Mouse (Mus musculus) embryonic facial prominence, embryonic 12.5 days (tissue): ENCODE measurements around the gene Htr3b. TPM values are rescaled to one million over a fixed set of nuclear protein-coding genes. Genes with fewer than 3 reads are reported as not detected.

Experiments
- ATAC-seq: fragments of 200-750 bp; cut with Nextera tagmentation; 2 replicates; pipeline ENCODE4 v1.8.0; 2017; ENCODE audit not compliant: insufficient number of reproducible peaks, insufficient read depth, low FRiP score, low TSS enrichment
- H3K27ac ChIP-seq: fragments of 300-500 bp; sonication (generic); 2 replicates; pipeline ENCODE4 v1.5.1; 2016; ENCODE audit warnings: mild to moderate bottlenecking
- H3K27me3 ChIP-seq: fragments of 300-500 bp; sonication (generic); 2 replicates; pipeline ENCODE4 v1.6.1; 2016; ENCODE audit warnings: mild to moderate bottlenecking, moderate library complexity
- H3K36me3 ChIP-seq: fragments of 300-500 bp; sonication (generic); 2 replicates; pipeline ENCODE4 v1.6.1; 2016; ENCODE audit warnings: mild to moderate bottlenecking
- H3K4me1 ChIP-seq: fragments of 300-500 bp; sonication (generic); 2 replicates; pipeline ENCODE4 v1.6.1; 2016
- H3K4me2 ChIP-seq: fragments of 300-500 bp; sonication (generic); replicated peaks from 2 replicates; pipeline ENCODE4 v1.6.1; 2016; ENCODE audit warnings: mild to moderate bottlenecking, moderate library complexity
- H3K4me3 ChIP-seq: fragments of 300-500 bp; sonication (generic); 2 replicates; pipeline ENCODE4 v1.5.1; 2016; ENCODE audit warnings: mild to moderate bottlenecking
- H3K9ac ChIP-seq: fragments of 300-500 bp; sonication (generic); 2 replicates; pipeline ENCODE4 v1.6.1; 2016; ENCODE audit warnings: mild to moderate bottlenecking, moderate library complexity
- H3K9me3 ChIP-seq: fragments of 300-500 bp; sonication (generic); 2 replicates; pipeline ENCODE4 v1.6.1; 2016; ENCODE audit warnings: mild to moderate bottlenecking, moderate library complexity
- WGBS: fragments of 180-500 bp; shearing (Covaris S2); methylation state at CpG from one replicate; pipeline ENCODE4 v1.1.7; 2016; 5-methylcytosine and 5-hydroxymethylcytosine counted together
- polyA plus RNA-seq: library from polyadenylated mRNA; unstranded; fragments of >200 nt; fragmentation: Nextera tagmentation; extraction: Ambion mirVana; gene quantifications from 2 replicates; pipeline ENCODE4 v1.2.1, GENCODE M21; 2016

Htr3b gene
- polyA plus RNA-seq, 1 experiment from 2014 or later = 0.51 TPM

GRCm38 (mm10) chr9:48981827-48982226, 17.0 kb upstream of the Htr3b start:
- H3K4me2 ChIP-seq = no peak overlapping the region
- no peaks in the 10 kb centered on the region for H3K9me3 ChIP-seq
- no peaks in the 10 kb centered on the region for H3K27me3 ChIP-seq
- no peak overlapping the region for H3K9ac ChIP-seq
- no peak for ATAC-seq
- no peak overlapping the region for H3K4me3 ChIP-seq
- no peaks in the 10 kb centered on the region for H3K36me3 ChIP-seq
- H3K27ac ChIP-seq = no peak overlapping the region
- H3K4me1 ChIP-seq = peaks cover 7% of the 10 kb centered on the region; the same call in 1 of the 2 replicates

DNA sequence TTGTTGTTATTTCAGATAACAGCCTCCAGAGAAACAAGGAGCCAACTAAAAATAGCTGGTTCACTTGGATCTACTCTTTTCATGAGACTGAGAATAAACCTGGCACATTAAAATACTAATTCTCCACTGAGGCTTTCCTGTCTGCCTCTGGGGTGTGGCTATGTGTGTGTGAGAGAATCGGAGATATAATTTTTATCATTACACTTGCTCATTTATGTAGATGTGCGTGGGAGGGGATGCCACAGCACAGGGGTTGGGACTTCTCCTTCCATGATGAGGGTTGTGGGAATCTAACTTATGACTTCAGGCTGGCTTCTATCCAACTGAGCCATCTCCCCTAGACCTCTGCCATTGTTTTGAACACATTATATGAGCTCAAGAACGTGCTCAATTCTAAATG, 16.0 kb upstream of the Htr3b start:
- Histone ChIP-seq H3K27ac (no peak overlapping the region), H3K9ac (no peak overlapping the region), H3K4me3 (no peak overlapping the region), H3K27me3 (no peaks in the 10 kb centered on the region), H3K4me1 (peaks cover 5% of the 10 kb centered on the region; the same call in 1 of the 2 replicates), H3K4me2 (no peak overlapping the region), H3K9me3 (no peaks in the 10 kb centered on the region), H3K36me3 (no peaks in the 10 kb centered on the region)
- ATAC-seq = no peak
- WGBS = 80% methylated on average over 3 of the region's 3 CpGs

- no peaks in the 10 kb centered on the region for H3K9me3 ChIP-seq
- H3K4me3 ChIP-seq = no peak overlapping the region
- H3K36me3 ChIP-seq = no peaks in the 10 kb centered on the region
- H3K9ac ChIP-seq = no peak overlapping the region
- H3K4me2 ChIP-seq = no peak overlapping the region
- no peaks in the 10 kb centered on the region for H3K27me3 ChIP-seq
- peaks cover 5% of the 10 kb centered on the region; the same call in 1 of the 2 replicates for H3K4me1 ChIP-seq
- no peak overlapping the region for H3K27ac ChIP-seq
- no peak for ATAC-seq
- WGBS = 85% methylated on average over 5 of the region's 5 CpGs
Observed at GRCm38 (mm10) chr9:48980371-48980770, 15.6 kb upstream of the Htr3b start.

GRCm38 (mm10) chr9:48976661-48977355, 12.0 kb upstream of the Htr3b start:
- no peaks in the 10 kb centered on the region for H3K36me3 ChIP-seq
- no peaks in the 10 kb centered on the region for H3K9me3 ChIP-seq
- H3K27me3 ChIP-seq = no peaks in the 10 kb centered on the region
- no peak for ATAC-seq
- no peak overlapping the region for H3K4me3 ChIP-seq
- H3K9ac ChIP-seq = no peak overlapping the region
- no peak overlapping the region for H3K27ac ChIP-seq
- H3K4me2 ChIP-seq = no peak overlapping the region
- no peaks in the 10 kb centered on the region for H3K4me1 ChIP-seq
- WGBS = 79% methylated on average over 6 of the region's 6 CpGs

DNA sequence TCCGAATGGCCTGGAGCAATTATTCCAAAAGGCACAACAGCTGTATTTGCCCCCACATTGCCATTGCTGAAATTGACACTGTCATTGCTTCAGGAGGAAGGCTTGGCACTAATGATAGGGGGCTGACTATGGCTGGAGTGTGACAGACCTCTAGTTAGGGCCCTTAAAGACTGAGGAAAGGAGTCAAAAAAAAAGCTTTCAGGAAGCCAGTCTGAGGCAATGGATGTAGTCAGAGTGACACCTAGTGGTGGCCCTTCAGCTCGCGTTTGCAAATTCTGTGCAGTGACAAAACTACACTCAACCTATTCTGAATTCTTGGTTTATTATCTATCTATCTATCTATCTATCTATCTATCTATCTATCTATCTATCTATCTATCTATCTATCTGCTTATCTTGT, 7.7 kb upstream of the Htr3b start:
- Histone ChIP-seq H3K9ac (no peak overlapping the region), H3K27ac (no peak overlapping the region), H3K4me3 (no peak overlapping the region), H3K27me3 (no peaks in the 10 kb centered on the region), H3K9me3 (no peaks in the 10 kb centered on the region), H3K36me3 (no peaks in the 10 kb centered on the region), H3K4me1 (no peaks in the 10 kb centered on the region), H3K4me2 (no peak overlapping the region)
- WGBS = 28% methylated on average over 3 of the region's 3 CpGs
- no peak for ATAC-seq

DNA sequence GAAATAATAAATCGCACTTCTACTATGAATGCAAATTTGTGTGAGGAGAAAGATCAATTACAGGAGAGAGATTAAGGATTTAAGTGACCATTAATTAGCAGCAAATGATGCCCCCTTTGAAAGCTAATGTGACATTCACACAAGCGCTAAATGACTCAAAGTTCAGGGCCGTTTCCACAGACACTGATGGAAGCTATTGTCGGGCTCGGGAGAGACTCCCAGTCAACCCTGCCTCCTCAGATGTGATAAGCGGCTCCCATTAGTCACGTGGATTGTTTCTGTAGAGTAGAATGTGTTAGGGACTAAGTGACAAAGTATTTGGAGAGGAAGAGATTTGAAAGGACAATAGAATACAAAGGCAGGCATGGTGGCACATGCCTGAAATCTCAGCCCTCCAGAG, 2.7 kb downstream of the Htr3b start:
- WGBS = 58% methylated on average over 7 of the region's 7 CpGs
- Histone ChIP-seq H3K4me1 (0 out of 2 replicates have a peak, but pooled peaks cover 5% of the 10 kb centered on the region), H3K4me3 (no peak overlapping the region), H3K27ac (no peak overlapping the region), H3K9ac (no peak overlapping the region), H3K4me2 (no peak overlapping the region), H3K27me3 (no peaks in the 10 kb centered on the region), H3K36me3 (no peaks in the 10 kb centered on the region), H3K9me3 (no peaks in the 10 kb centered on the region)
- ATAC-seq = no peak

- Histone ChIP-seq H3K9ac (no peak overlapping the region), H3K4me3 (no peak overlapping the region), H3K4me1 (0 out of 2 replicates have a peak, but pooled peaks cover 5% of the 10 kb centered on the region), H3K27me3 (no peaks in the 10 kb centered on the region), H3K4me2 (no peak overlapping the region), H3K36me3 (no peaks in the 10 kb centered on the region), H3K9me3 (no peaks in the 10 kb centered on the region), H3K27ac (no peak overlapping the region)
- WGBS = 38% methylated on average over 12 of the region's 12 CpGs
- no peak for ATAC-seq
Observed at GRCm38 (mm10) chr9:48961314-48961713, 3.5 kb downstream of the Htr3b start.

DNA sequence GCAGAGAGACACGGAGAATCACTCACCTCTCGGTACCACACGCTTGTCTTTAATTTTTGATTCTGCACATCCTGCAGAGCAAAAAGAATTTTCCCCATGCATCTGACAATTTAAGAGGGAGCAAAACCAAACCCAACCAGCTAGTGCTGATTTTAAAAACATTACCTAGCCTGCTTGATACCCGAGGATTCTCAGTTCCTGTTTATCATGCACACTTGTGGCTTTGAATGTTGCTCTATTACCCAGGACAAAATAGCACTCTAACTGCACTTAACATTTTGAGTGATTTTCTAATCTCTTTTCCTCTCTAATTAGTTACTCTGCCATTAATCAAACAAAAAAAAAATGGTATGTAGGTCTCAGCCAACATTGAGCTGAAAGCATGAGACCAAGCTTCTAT, 17.2 kb downstream of the Htr3b start:
- H3K27me3 ChIP-seq = no peaks in the 10 kb centered on the region
- H3K9ac ChIP-seq = no peak overlapping the region
- H3K4me3 ChIP-seq = no peak overlapping the region
- no peaks in the 10 kb centered on the region for H3K9me3 ChIP-seq
- no peak for ATAC-seq
- WGBS = 86% methylated on average over 4 of the region's 4 CpGs
- H3K4me1 ChIP-seq = no peaks in the 10 kb centered on the region
- no peak overlapping the region for H3K27ac ChIP-seq
- no peaks in the 10 kb centered on the region for H3K36me3 ChIP-seq
- no peak overlapping the region for H3K4me2 ChIP-seq

- Histone ChIP-seq H3K27me3 (no peaks in the 10 kb centered on the region), H3K4me1 (no peaks in the 10 kb centered on the region), H3K4me3 (no peak overlapping the region), H3K27ac (no peak overlapping the region), H3K9me3 (no peaks in the 10 kb centered on the region), H3K9ac (no peak overlapping the region), H3K4me2 (no peak overlapping the region), H3K36me3 (no peaks in the 10 kb centered on the region)
- ATAC-seq = no peak
- 92% methylated on average over 1 of the region's 1 CpGs for WGBS
Observed at GRCm38 (mm10) chr9:48942349-48942748, 22.4 kb downstream of the Htr3b start.

DNA sequence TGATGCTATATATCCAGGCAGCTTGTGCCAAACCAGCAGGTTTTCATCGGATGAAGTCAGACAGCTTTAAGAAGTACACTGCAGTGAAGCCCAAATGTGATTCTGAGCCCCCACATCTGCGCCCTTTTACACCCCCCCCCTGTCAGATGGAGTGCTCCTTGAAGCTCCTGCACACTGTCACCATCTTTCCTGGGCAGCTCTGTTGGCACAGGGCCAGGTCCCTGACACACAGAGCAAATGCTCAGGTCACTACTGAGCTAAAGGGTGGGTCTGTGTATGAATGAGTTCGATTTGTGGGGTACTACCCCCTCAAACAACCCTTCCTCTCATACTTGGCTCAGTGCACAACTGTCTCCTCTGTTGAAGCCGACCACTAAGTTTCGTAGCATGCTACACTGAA, 35.4 kb downstream of the Htr3b start:
- WGBS = 80% methylated on average over 5 of the region's 5 CpGs
- no peak for ATAC-seq
- H3K27ac ChIP-seq = no peak overlapping the region
- peaks cover 4% of the 10 kb centered on the region; the same call in 1 of the 2 replicates for H3K27me3 ChIP-seq
- H3K4me1 ChIP-seq = no peaks in the 10 kb centered on the region
- H3K4me3 ChIP-seq = no peak overlapping the region
- no peak overlapping the region for H3K4me2 ChIP-seq
- H3K9me3 ChIP-seq = no peaks in the 10 kb centered on the region
- no peak overlapping the region for H3K9ac ChIP-seq
- no peaks in the 10 kb centered on the region for H3K36me3 ChIP-seq

- Histone ChIP-seq H3K4me3 (no peak overlapping the region), H3K4me2 (no peak overlapping the region), H3K27me3 (peaks cover 4% of the 10 kb centered on the region; the same call in 1 of the 2 replicates), H3K9ac (no peak overlapping the region), H3K9me3 (no peaks in the 10 kb centered on the region), H3K4me1 (no peaks in the 10 kb centered on the region), H3K36me3 (no peaks in the 10 kb centered on the region), H3K27ac (no peak overlapping the region)
- no peak for ATAC-seq
- 65% methylated on average over 3 of the region's 3 CpGs for WGBS
Observed at GRCm38 (mm10) chr9:48928781-48929180, 36.0 kb downstream of the Htr3b start.

GRCm38 (mm10) chr9:48916011-48916788, 48.6 kb downstream of the Htr3b start:
- H3K4me3 ChIP-seq = no peak overlapping the region
- H3K4me1 ChIP-seq = peaks cover 9% of the 10 kb centered on the region; the same call in 1 of the 2 replicates
- no peak overlapping the region for H3K27ac ChIP-seq
- ATAC-seq = no peak
- no peaks in the 10 kb centered on the region for H3K9me3 ChIP-seq
- H3K36me3 ChIP-seq = no peaks in the 10 kb centered on the region
- H3K4me2 ChIP-seq = no peak overlapping the region
- WGBS = 59% methylated on average over 18 of the region's 18 CpGs
- no peak overlapping the region for H3K9ac ChIP-seq
- H3K27me3 ChIP-seq = no peaks in the 10 kb centered on the region
